In genomic region chr4:130905882-130906281, GRCm38 (mm10) we compare ENCODE assay signal across 20 mouse cellular contexts. TPM values are rescaled to one million over a fixed set of nuclear protein-coding genes. Genes with fewer than 3 reads are reported as not detected.
DNase-seq lines count a peak whose midpoint lies in the region; ATAC-seq and TF ChIP-seq lines count a peak whose summit lies in the region.
"Had no signal": no experiment of that assay in that cellular context is flagged by ENCODE, and none has a peak within 500 bp of the region (broad histone marks: within the 10 kb centered on the region; RNA-seq: fewer than 3 reads in every experiment).

No protein-coding gene starts in this region.

- H3K4me1 ChIP-seq in forebrain, embryonic 10.5 days, result peaks cover 59% of the 10 kb centered on the region
- peaks cover 15% of the 10 kb centered on the region for H3K4me1 ChIP-seq in forebrain, embryonic 13.5 days
- peaks cover 25% of the 10 kb centered on the region for H3K4me1 ChIP-seq in hindbrain, embryonic 13.5 days (replicated peaks)
- H3K4me1 ChIP-seq in hindbrain, embryonic 16.5 days (ENCODE audit: control insufficient read depth, insufficient read depth, low read depth, low read length), result peaks cover 3% of the 10 kb centered on the region; the same call in 1 of the 2 replicates
- H3K4me1 ChIP-seq in megakaryocyte, embryonic 14.5 days, result peaks cover 100% of the 10 kb centered on the region
- no peaks in the 10 kb centered on the region for H3K4me1 ChIP-seq in intestine, postnatal 0 days (replicated peaks; ENCODE audit: control insufficient read depth, insufficient read depth, low read length)

- H3K27me3 ChIP-seq in forebrain, embryonic 10.5 days (ENCODE audit: poor library complexity, severe bottlenecking), result no peaks in the 10 kb centered on the region
- H3K27me3 ChIP-seq in forebrain, embryonic 13.5 days, result no peaks in the 10 kb centered on the region
- H3K27me3 ChIP-seq in hindbrain, embryonic 13.5 days, result no peaks in the 10 kb centered on the region
- no peaks in the 10 kb centered on the region for H3K27me3 ChIP-seq in hindbrain, embryonic 16.5 days (replicated peaks; ENCODE audit: control insufficient read depth, insufficient read depth, low read length)
- no peaks in the 10 kb centered on the region for H3K27me3 ChIP-seq in megakaryocyte, embryonic 14.5 days (replicated peaks)
- H3K27me3 ChIP-seq in intestine, postnatal 0 days (replicated peaks; ENCODE audit: control insufficient read depth, insufficient read depth, low read length), result no peaks in the 10 kb centered on the region
- H3K27me3 ChIP-seq: forebrain, embryonic 15.5 days; midbrain, embryonic 13.5 days; stomach, embryonic 15.5 days had no signal

- no peak for DNase-seq in forebrain, embryonic 10.5 days (ENCODE audit: extremely low spot score, low spot score)
- DNase-seq in induced T-regulatory cell, adult 2 months (ENCODE audit: low read depth), result peak; percentile 29
- no peak for DNase-seq in cerebellum, postnatal 10 days
- DNase-seq: lung, adult 2 months; lung, postnatal 36 days; thymus, adult 2 months had no signal

- no peak for TF ChIP-seq CTCF in intestine, postnatal 0 days (IDR thresholded peaks at IDR 0.05; ENCODE audit: low read depth)

- H3K9ac ChIP-seq in forebrain, embryonic 13.5 days, result no peak overlapping the region
- no peak overlapping the region for H3K9ac ChIP-seq in hindbrain, embryonic 13.5 days
- H3K9ac ChIP-seq in hindbrain, embryonic 16.5 days (ENCODE audit: low read depth, low read length), result no peak overlapping the region
- H3K9ac ChIP-seq in intestine, postnatal 0 days (ENCODE audit: low read depth, low read length), result no peak overlapping the region
- H3K9ac ChIP-seq: forebrain, embryonic 15.5 days; midbrain, embryonic 13.5 days; stomach, embryonic 15.5 days had no signal

- H3K9me3 ChIP-seq in forebrain, embryonic 10.5 days, result no peaks in the 10 kb centered on the region
- no peaks in the 10 kb centered on the region for H3K9me3 ChIP-seq in forebrain, embryonic 13.5 days (replicated peaks)
- H3K9me3 ChIP-seq in hindbrain, embryonic 13.5 days, result no peaks in the 10 kb centered on the region
- no peaks in the 10 kb centered on the region for H3K9me3 ChIP-seq in hindbrain, embryonic 16.5 days (ENCODE audit: control insufficient read depth, low read length)
- no peaks in the 10 kb centered on the region for H3K9me3 ChIP-seq in megakaryocyte, embryonic 14.5 days
- H3K9me3 ChIP-seq in intestine, postnatal 0 days (ENCODE audit: control insufficient read depth), result no peaks in the 10 kb centered on the region
- H3K9me3 ChIP-seq: forebrain, embryonic 15.5 days; midbrain, embryonic 13.5 days; stomach, embryonic 15.5 days had no signal

- ATAC-seq in forebrain, embryonic 13.5 days, result no peak
- no peak for ATAC-seq in hindbrain, embryonic 13.5 days (ENCODE audit: low FRiP score)
- no peak; the same call in 1 of the 2 replicates for ATAC-seq in hindbrain, embryonic 16.5 days
- no peak for ATAC-seq in intestine, postnatal 0 days
- ATAC-seq: forebrain, embryonic 15.5 days; intestine, embryonic 16.5 days; midbrain, embryonic 13.5 days had no signal

- H3K4me3 ChIP-seq in forebrain, embryonic 10.5 days, result no peak overlapping the region
- no peak overlapping the region for H3K4me3 ChIP-seq in forebrain, embryonic 13.5 days
- no peak overlapping the region for H3K4me3 ChIP-seq in hindbrain, embryonic 13.5 days
- no peak overlapping the region for H3K4me3 ChIP-seq in hindbrain, embryonic 16.5 days (ENCODE audit: low read length)
- H3K4me3 ChIP-seq in megakaryocyte, embryonic 14.5 days (replicated peaks), result peak overlapping the region; percentile 88
- H3K4me3 ChIP-seq in intestine, postnatal 0 days (ENCODE audit: low read depth, low read length), result no peak overlapping the region
- H3K4me3 ChIP-seq: forebrain, embryonic 15.5 days; layer of hippocampus, adult 2 months; left cerebral cortex, adult 2 months; midbrain, embryonic 13.5 days; stomach, embryonic 15.5 days had no signal

- H3K36me3 ChIP-seq in forebrain, embryonic 10.5 days (replicated peaks), result no peaks in the 10 kb centered on the region
- no peaks in the 10 kb centered on the region for H3K36me3 ChIP-seq in forebrain, embryonic 13.5 days (ENCODE audit: poor library complexity, severe bottlenecking)
- H3K36me3 ChIP-seq in hindbrain, embryonic 13.5 days, result no peaks in the 10 kb centered on the region
- no peaks in the 10 kb centered on the region for H3K36me3 ChIP-seq in hindbrain, embryonic 16.5 days (ENCODE audit: control insufficient read depth, insufficient read depth, low read length)
- H3K36me3 ChIP-seq in megakaryocyte, embryonic 14.5 days (replicated peaks; ENCODE audit: low read length), result peaks cover 6% of the 10 kb centered on the region
- H3K36me3 ChIP-seq in intestine, postnatal 0 days (ENCODE audit: control insufficient read depth, insufficient read depth), result no peaks in the 10 kb centered on the region
- H3K36me3 ChIP-seq: forebrain, embryonic 15.5 days; midbrain, embryonic 13.5 days; stomach, embryonic 15.5 days had no signal

- no peak overlapping the region for H3K4me2 ChIP-seq in forebrain, embryonic 13.5 days
- no peak overlapping the region for H3K4me2 ChIP-seq in hindbrain, embryonic 13.5 days
- H3K4me2 ChIP-seq in hindbrain, embryonic 16.5 days (ENCODE audit: low read length), result no peak overlapping the region
- no peak overlapping the region for H3K4me2 ChIP-seq in intestine, postnatal 0 days (replicated peaks; ENCODE audit: low read depth)
- H3K4me2 ChIP-seq: forebrain, embryonic 15.5 days; midbrain, embryonic 13.5 days; stomach, embryonic 15.5 days had no signal

- WGBS in forebrain, embryonic 10.5 days, result 80% methylated on average over 6 of the region's 6 CpGs
- WGBS in forebrain, embryonic 13.5 days, result 84% methylated on average over 6 of the region's 6 CpGs
- WGBS in hindbrain, embryonic 13.5 days, result 89% methylated on average over 6 of the region's 6 CpGs
- 85% methylated on average over 6 of the region's 6 CpGs for WGBS in hindbrain, embryonic 16.5 days
- WGBS in intestine, postnatal 0 days, result 82% methylated on average over 6 of the region's 6 CpGs

- peak overlapping the region; percentile 40; the same call in 1 of the 2 replicates for H3K27ac ChIP-seq in forebrain, embryonic 10.5 days
- no peak overlapping the region for H3K27ac ChIP-seq in forebrain, embryonic 13.5 days
- 0 out of 2 replicates have a peak overlapping the region, but pooled peaks have one; percentile 3 for H3K27ac ChIP-seq in hindbrain, embryonic 13.5 days
- H3K27ac ChIP-seq in hindbrain, embryonic 16.5 days (ENCODE audit: low read depth, low read length), result no peak overlapping the region
- H3K27ac ChIP-seq in intestine, postnatal 0 days (ENCODE audit: low read depth, low read length), result no peak overlapping the region
- H3K27ac ChIP-seq: forebrain, embryonic 15.5 days; layer of hippocampus, adult 2 months; left cerebral cortex, adult 2 months; midbrain, embryonic 13.5 days; stomach, embryonic 15.5 days had no signal

RNA-seq across cellular contexts. Expression of gene Laptm5, which starts 7.0 kb away (rescaled TPM):
- polyA plus RNA-seq in forebrain, embryonic 10.5 days (2016; fragmentation: Nextera tagmentation; extraction: Ambion mirVana), result 16.7 and 17.1 TPM in 2 replicates
- 15.5 and 16.7 TPM in 2 replicates for polyA plus RNA-seq in forebrain, embryonic 13.5 days (2015; fragmentation: Nextera tagmentation; extraction: Ambion mirVana)
- polyA plus RNA-seq in hindbrain, embryonic 13.5 days (2015; fragmentation: Nextera tagmentation; extraction: Ambion mirVana), result 29.4 and 31.4 TPM in 2 replicates
- 27.2 and 27.4 TPM in 2 replicates for polyA plus RNA-seq in hindbrain, embryonic 16.5 days (2015; fragmentation: Nextera tagmentation; extraction: Ambion mirVana)
- 2,077 and 24,581 TPM in 2 replicates for polyA plus RNA-seq in megakaryocyte, embryonic 14.5 days (2012; ENCODE audit: insufficient read depth, low replicate concordance)
- 25.7 and 27.7 TPM in 2 replicates for polyA plus RNA-seq in intestine, postnatal 0 days (2015; fragmentation: Nextera tagmentation; extraction: Ambion mirVana)

RNA-seq across cellular contexts. Expression of gene Matn1, which starts 38.3 kb away (rescaled TPM):
- not detected in 2 replicates for polyA plus RNA-seq in forebrain, embryonic 10.5 days (2016; fragmentation: Nextera tagmentation; extraction: Ambion mirVana)
- polyA plus RNA-seq in forebrain, embryonic 13.5 days (2015; fragmentation: Nextera tagmentation; extraction: Ambion mirVana), result not detected in 2 replicates
- polyA plus RNA-seq in hindbrain, embryonic 13.5 days (2015; fragmentation: Nextera tagmentation; extraction: Ambion mirVana), result 0.71 and 1.9 TPM in 2 replicates
- 0.34 and 3.9 TPM in 2 replicates for polyA plus RNA-seq in hindbrain, embryonic 16.5 days (2015; fragmentation: Nextera tagmentation; extraction: Ambion mirVana)
- polyA plus RNA-seq in megakaryocyte, embryonic 14.5 days (2012; ENCODE audit: insufficient read depth, low replicate concordance), result 1.1 and 4.1 TPM in 2 replicates
- polyA plus RNA-seq in intestine, postnatal 0 days (2015; fragmentation: Nextera tagmentation; extraction: Ambion mirVana), result not detected in 2 replicates
- polyA plus RNA-seq: forebrain, embryonic 15.5 days; intestine, embryonic 16.5 days; liver, adult 2 months; midbrain, embryonic 13.5 days; small intestine, adult 2 months; stomach, embryonic 15.5 days; urinary bladder, adult 2 months had no signal

Comparison
In these comparisons a context has a peak if more than half of its experiments do, and no peak if none do; other contexts are left out.
1. H3K27ac ChIP-seq: peak in forebrain, embryonic 10.5 days (single experiment) and hindbrain, embryonic 13.5 days (single experiment); none in forebrain, embryonic 13.5 days (single experiment), hindbrain, embryonic 16.5 days (single experiment) and intestine, postnatal 0 days (single experiment).
2. RNA of gene Laptm5, which starts 7.0 kb away (polyA plus RNA-seq): 2,077 to 24,581 TPM in megakaryocyte, embryonic 14.5 days; 29.4 to 31.4 TPM in hindbrain, embryonic 13.5 days, 25.7 to 27.7 TPM in intestine, postnatal 0 days, 27.2 to 27.4 TPM in hindbrain, embryonic 16.5 days, 16.7 to 17.1 TPM in forebrain, embryonic 10.5 days and 15.5 to 16.7 TPM in forebrain, embryonic 13.5 days; every median in the first group is over 10 times any median in the second.